Mouse (Mus musculus) right cerebral cortex, adult 2 months (tissue): ENCODE results near the gene Slamf1.
A peak's percentile ranks its signal among the peaks of the same experiment; 100 is the strongest.
"Not testable (repeated sequence)": the region's sequence is repeated elsewhere in the genome, so short reads cannot be mapped to it uniquely, and the experiment has no call there.

Source experiments
- DNase-seq, 2 experiments: peaks; one replicate each; pipeline ENCODE4 v3.0.0; 2021 to 2022; ENCODE audit warnings: low spot score in 2 of 2

Slamf1 gene

GRCm38 (mm10) chr1:171799648-171800047, 32.7 kb downstream of the Slamf1 start:
- no peak for DNase-seq

DNA sequence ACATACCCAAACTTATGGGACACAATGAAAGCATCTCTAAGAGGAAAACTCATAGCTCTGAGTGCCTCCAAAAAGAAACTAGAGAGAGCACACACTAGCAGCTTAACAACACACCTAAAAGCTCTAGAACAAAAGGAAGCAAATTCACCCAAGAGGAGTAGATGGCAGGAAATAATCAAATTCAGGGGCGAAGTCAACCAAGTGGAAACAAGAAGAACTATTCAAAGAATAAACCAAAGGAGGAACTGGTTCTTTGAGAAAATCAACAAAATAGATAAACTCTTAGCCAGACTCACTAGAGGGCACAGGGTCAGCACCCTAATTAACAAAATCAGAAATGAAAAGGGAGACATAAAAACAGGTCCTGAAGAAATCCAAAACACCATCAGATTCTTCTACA, 44.1 kb downstream of the Slamf1 start:
- DNase-seq = not testable (repeated sequence)

- DNase-seq = peak; percentile 41 to 53
Measured at GRCm38 (mm10) chr1:171815545-171816439, 48.9 kb downstream of the Slamf1 start.

DNA sequence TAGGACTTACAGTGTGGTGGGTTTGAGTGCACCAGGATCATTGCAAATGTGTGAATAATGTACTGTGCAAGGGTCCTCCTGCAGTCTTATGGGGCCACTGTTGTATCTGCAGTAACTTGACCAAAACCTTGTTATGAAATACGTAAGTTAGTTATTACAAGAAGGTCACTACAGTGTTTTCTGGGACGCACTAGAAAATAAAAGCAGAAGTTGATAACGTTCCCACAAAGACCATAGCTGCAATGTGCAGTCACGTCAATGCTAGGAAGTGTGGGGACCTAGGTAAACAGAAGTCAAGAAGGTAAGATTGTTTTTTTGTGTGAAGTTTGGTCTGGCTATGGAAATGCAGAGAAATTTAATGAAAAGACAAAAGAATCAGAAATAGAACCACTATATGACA, 50.1 kb downstream of the Slamf1 start:
- no peak for DNase-seq

- no peak for DNase-seq
Measured at GRCm38 (mm10) chr1:171821331-171821730, 54.4 kb downstream of the Slamf1 start.

- DNase-seq = no peak
Measured at GRCm38 (mm10) chr1:171825462-171825861, 58.5 kb downstream of the Slamf1 start.

DNA sequence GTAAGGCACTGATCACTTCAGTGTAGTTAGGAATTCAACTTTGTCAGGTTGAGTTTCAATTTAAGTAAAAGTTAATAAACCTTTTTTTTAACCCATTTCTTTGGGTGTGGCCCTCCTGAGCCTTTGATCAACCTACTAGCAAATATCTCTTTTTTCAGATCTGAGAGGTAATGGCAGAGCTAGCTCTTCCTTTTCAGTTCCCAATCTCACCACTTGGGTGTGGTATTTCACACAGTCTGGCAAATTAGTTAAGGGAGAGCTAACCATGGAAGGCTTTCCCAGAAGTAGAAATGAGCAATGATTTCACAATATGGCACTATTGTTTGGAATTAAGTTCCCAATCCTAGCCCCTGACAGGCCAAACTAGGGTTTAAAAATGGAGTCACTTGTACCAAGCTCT, 59.2 kb downstream of the Slamf1 start:
- peak; percentile 44 to 53 for DNase-seq

DNA sequence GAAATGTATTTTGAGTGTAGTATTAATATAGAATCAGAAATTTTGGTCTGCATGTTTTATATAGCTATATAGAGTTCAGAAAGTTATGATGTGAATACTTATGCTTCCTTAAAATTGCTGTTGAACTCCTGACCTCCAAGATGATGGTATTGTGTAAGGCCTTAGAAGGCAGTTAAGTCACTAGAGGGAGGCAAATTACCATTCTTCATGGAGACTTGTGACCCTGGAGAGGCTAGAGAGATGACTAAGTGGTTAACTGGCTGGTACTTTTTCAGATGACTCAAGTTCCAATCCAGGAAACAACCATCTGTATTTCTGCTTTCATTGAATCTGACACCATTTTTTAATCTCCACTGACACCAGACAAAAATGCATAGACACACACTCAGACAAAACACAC, 60.7 kb downstream of the Slamf1 start:
- DNase-seq = no peak

- no peak for DNase-seq
Measured at GRCm38 (mm10) chr1:171839488-171839887, 72.6 kb downstream of the Slamf1 start, which contains the start of gene Cd84. TSS of gene Cd84 (plus strand) at chr1:171839697.

- no peak for DNase-seq
Measured at GRCm38 (mm10) chr1:171840450-171841023, 73.6 kb downstream of the Slamf1 start.

GRCm38 (mm10) chr1:171845035-171845754, 78.3 kb downstream of the Slamf1 start:
- DNase-seq = no peak

GRCm38 (mm10) chr1:171848201-171848600, 81.3 kb downstream of the Slamf1 start:
- no peak for DNase-seq

- DNase-seq = no peak
Measured at GRCm38 (mm10) chr1:171848757-171849156, 81.8 kb downstream of the Slamf1 start.

GRCm38 (mm10) chr1:171849454-171849853, 82.5 kb downstream of the Slamf1 start:
- peak in 1 of 2 experiments; percentile 6 for DNase-seq
